Mouse (Mus musculus): ENCODE measurements around the gene Ahctf1. TPM values are rescaled to one million over a fixed set of nuclear protein-coding genes. Genes with fewer than 3 reads are reported as not detected.
A peak's percentile ranks its signal among the peaks of the same experiment; 100 is the strongest.
"Not testable (repeated sequence)": the region's sequence is repeated elsewhere in the genome, so short reads cannot be mapped to it uniquely, and the experiment has no call there.

Gene Ahctf1
- total RNA-seq, 2 experiments from 2014 or later: 38.4 to 53.8 TPM

DNA sequence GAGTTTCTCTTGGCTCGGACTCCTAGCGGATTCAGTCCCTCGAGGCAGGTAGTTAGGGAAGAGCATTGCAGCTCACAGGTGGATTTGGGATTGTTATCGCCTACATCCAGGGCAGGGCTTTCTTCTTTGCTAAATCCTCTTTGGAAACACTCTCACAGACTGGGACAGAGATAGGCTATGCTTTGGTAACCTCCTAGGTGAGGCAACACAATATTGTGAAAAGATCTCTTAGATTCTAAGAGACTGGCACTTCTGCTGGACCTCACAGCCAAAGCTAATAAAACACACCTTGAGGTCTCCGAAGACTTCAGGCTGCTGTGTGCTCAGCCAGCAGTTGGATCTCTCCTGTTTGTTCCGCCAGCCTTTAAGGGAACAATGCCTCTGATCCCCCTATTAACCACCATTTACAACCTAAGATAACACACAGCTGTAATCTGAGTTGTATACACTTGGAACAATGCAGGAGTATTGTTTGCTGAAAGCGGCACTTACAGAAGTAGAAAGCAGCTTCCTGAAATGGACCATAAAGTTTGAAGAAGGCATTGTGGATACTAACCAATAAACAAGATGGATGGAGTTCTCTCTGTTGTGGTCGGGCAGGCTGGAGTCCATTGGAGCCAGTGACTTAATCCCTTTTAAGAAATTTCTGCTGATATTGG is 80.5 kb downstream of the Ahctf1 start:
- ATAC-seq (replicated peaks; ENCODE audit: poor library complexity, severe bottlenecking): no peak

DNA sequence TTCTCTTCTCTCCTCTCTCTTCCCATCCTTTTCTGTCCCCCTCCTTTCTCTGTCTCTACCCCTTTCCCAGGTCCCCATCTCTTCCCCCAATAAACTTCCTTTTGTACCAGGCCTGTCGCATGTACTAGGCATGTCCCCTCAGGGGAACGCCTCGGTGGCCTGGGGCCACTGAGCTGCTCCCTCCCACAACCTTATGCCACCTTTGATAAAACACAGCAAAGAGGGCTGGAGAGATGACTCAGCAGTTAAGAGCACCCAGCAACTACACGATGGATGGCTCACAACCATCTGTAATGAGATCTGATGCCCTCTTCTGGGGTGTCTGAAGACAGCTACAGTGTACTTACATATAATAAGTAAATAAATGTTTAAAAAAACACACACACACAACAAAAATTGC is 87.7 kb downstream of the Ahctf1 start:
- no peak for ATAC-seq (replicated peaks; ENCODE audit: poor library complexity, severe bottlenecking)

DNA sequence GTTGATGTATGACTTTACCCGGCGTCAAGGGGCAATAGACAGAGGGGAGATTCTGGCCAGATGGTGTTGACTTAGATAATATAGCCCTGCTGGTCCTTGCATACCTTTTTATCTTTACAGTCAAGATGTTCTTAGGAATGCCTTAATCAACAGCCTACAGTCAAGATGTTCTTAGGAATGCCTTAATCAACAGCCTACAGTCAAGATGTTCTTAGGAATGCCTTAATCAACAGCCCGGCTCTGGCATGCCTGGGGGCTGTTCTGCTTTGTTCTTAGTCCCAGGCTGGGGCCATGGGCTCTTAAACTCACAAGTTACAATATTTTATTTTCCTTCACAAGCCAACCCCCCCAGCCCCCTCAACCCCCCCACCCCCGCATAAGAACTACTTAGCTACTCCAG is 88.2 kb downstream of the Ahctf1 start:
- ATAC-seq (replicated peaks; ENCODE audit: poor library complexity, severe bottlenecking): not testable (repeated sequence)

DNA sequence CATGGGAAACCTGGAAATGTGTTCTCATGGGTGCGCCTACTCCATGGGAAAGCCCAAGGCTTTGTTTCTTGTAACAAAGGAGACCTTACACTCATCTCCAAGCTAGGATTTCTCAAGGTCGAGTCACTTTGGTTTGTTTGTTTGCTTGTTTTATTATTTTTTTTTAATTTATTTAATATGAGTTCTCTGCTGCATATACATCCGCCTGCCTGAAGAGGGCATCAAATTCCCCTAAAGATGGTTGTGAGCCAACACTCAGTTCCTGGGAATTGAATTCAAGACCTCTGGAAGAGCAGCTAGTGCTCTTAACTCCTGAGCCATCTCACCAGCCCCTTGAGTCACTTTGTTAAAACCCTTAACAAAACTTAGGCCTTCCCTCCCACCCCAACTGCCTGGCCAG is 90.1 kb downstream of the Ahctf1 start:
- ATAC-seq (replicated peaks; ENCODE audit: poor library complexity, severe bottlenecking): no peak

DNA sequence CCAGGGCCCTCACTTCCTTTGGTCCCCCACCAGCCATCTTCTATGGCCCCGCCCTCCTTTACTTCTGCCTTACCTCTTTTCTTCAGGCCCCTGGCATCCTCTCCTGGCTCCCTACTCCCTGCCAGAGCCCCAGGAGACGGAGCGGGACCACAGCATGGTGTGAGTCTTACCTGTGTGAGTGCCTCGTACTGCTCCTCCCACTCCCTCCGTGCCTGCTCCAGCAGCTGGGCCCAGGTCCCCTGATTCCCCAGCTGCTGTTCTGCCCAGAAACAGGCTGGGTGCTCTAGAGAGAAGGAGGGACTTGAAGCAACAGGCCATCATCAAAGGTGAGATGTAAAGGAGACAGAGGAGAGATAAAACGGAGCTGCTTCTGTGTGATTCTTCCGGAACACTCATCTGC is 90.8 kb downstream of the Ahctf1 start:
- no peak for ATAC-seq (replicated peaks; ENCODE audit: poor library complexity, severe bottlenecking)

DNA sequence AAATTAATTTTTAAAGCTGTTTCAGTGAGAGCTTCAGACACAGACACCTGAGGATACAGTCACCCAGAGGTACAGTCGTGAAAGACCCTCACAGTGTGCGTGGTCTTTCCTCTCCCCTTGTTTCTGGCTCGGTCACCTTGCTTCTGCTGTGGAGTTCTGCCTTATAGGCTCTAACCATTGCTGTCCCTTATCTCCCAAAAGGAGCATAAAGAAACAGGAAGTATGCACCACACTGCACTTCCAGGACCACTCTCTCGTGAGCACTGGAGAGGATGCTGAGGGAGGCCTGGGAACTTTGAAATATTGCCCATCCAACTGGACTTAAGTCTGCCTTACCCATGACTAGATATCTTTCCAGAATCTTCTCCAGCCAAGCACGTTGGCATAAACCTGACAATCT is 92.7 kb downstream of the Ahctf1 start:
- ATAC-seq (replicated peaks; ENCODE audit: poor library complexity, severe bottlenecking): no peak

DNA sequence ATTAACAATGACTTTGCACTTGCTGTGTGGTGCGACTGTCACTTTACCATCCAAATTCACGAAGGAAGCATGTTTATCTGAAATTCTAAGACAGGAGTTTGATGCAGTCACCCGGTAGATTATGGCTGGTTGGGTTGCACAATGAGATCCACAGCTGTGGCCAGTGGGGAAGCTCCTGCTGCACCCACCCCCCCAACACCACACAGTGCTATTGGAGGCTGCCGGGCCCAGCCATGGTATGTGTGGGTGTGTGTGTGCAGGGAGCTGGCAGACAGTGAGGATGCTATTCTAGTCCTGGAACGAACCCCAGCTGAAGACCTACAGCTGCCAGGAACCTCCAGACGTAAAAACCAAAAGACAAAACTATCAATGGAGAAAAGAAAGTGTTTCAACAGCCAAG is 94.1 kb downstream of the Ahctf1 start:
- ATAC-seq (replicated peaks; ENCODE audit: poor library complexity, severe bottlenecking): peak; percentile 75

DNA sequence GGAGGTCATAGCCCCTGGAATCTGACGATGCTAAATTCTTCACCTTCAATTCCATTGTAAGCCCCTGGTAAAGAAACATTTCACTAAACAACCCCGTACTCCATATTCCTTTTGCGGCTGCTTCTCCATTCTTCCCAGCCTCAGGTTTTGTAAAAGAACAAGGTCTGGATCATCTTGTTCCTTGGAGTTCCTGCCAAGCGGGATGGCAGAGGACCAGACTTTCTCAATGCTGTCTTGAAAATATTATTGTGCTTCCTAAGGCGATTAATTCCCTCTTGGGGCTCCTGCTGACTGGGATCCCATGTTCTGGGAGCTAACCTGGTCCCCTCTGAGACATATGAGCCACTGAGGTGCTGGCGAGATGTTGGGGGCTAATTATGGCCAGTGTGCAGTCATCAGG is 98.3 kb downstream of the Ahctf1 start:
- ATAC-seq (replicated peaks; ENCODE audit: poor library complexity, severe bottlenecking): no peak

DNA sequence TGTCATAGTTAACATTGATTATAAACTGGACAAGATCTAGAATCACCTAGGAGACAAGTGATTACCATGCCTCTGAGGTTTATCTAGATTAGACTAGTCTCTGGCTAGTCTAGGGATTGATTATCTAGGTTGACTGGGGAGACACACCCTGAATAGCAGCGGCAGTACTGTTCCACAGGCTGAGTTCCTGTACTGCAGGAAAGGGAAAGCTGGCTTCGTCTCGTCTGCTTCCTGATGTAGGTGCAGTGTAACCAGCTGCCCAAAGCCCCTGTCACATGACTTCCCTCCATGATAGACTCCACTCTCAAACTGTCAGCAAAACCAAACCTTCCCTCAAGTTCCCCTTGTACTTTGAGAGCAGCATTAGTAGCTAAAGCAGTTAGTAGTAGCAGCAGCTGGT is 99.3 kb downstream of the Ahctf1 start:
- peak; percentile 59 for ATAC-seq (replicated peaks; ENCODE audit: poor library complexity, severe bottlenecking)

Other genes starting within 250 kb of the Ahctf1 start
- 14.8 and 20.4 TPM in 2 replicates for gene Sccpdh, start 135.5 kb downstream of the Ahctf1 start, total RNA-seq (2014; fragmentation: Nextera tagmentation)
- gene Sccpdh, start 135.5 kb downstream of the Ahctf1 start, total RNA-seq (2017): 49.9 and 60.4 TPM in 2 replicates
- not detected in 2 replicates for gene Kif28, start 58.4 kb downstream of the Ahctf1 start, total RNA-seq (2014; fragmentation: Nextera tagmentation)
- gene Kif28, start 58.4 kb downstream of the Ahctf1 start, total RNA-seq (2017): not detected in 2 replicates
- gene Gm10518, start 304 bp downstream of the Ahctf1 start, total RNA-seq (2014; fragmentation: Nextera tagmentation): 0.83 TPM in 1 of 2 replicates, not detected in the other
- gene Gm10518, start 304 bp downstream of the Ahctf1 start, total RNA-seq (2017): 0.30 TPM in 1 of 2 replicates, not detected in the other
- 6.7 and 9.3 TPM in 2 replicates for gene Cdc42bpa, start 156.8 kb upstream of the Ahctf1 start, total RNA-seq (2014; fragmentation: Nextera tagmentation)
- gene Cdc42bpa, start 156.8 kb upstream of the Ahctf1 start, total RNA-seq (2017): 3.7 and 5.5 TPM in 2 replicates

All from granulocyte monocyte progenitor cell, adult 5-6 weeks (primary cell).